Mouse (Mus musculus) C2C12 (cell line): ENCODE measurements around the gene Slit3.

ENCODE experiments used
- CTCF ChIP-seq: IDR thresholded peaks from one replicate; pipeline ENCODE4 v1.5.1; 2011; ENCODE audit not compliant: control insufficient read depth, insufficient read depth, insufficient read length
- FOSL1 ChIP-seq: IDR thresholded peaks from one replicate; pipeline ENCODE4 v1.8.0; 2011; ENCODE audit warnings: mild to moderate bottlenecking, low read length; ENCODE audit not compliant: poor library complexity, insufficient read depth, severe bottlenecking
- MAX ChIP-seq: IDR thresholded peaks from one replicate; pipeline ENCODE4 v1.6.1; 2011; ENCODE audit warnings: mild to moderate bottlenecking, control low read depth
- MYOD1 ChIP-seq: IDR thresholded peaks from one replicate; pipeline ENCODE4 v1.6.1; 2011; ENCODE audit warnings: low read depth; ENCODE audit not compliant: control insufficient read depth, insufficient read length
- MYOG ChIP-seq: IDR thresholded peaks from one replicate; pipeline ENCODE4 v1.6.1; 2011; ENCODE audit not compliant: control insufficient read depth, insufficient read length; ENCODE audit errors: extremely low read depth
- USF1 ChIP-seq: IDR thresholded peaks from one replicate; pipeline ENCODE4 v1.6.1; 2011; ENCODE audit warnings: low read depth, mild to moderate bottlenecking, control low read depth, moderate library complexity

DNA sequence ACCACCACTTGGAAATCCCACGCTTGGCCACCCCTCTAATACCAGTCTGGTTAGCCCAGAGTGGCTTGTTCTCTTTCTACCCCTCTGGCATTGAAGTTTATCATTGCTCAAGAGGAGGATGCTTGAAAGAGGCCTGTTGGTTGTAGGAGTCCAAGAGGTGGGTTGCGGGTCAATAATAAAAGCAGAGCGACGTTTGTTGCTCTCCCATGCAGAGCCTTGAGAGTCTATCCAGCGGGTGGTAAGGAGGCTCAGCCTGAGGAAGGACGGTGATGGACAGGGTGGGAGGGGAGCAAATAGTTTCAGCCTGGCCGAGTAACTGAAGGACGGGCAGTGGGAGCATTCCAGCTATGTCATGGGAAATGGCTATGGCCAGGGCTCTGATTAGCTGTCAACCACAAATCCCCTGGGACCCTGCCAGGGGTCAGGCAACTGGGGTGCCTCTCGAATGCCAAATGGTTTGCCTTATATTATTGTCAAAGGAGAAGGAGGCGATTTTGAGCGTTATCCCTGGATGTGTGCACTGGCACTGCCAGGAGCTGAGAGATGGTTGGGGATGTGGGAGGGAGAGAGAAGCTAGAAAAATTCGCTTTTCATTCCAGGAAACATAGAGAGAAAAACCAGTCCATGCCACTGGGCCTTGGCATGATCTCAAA is 141.4 kb downstream of the Slit3 start:
- TF ChIP-seq MYOG (no peak), CTCF (no peak), MYOD1 (no peak), USF1 (no peak), FOSL1 (no peak), MAX (no peak)
